Mouse (Mus musculus) kidney, adult 9 months (tissue): ENCODE data around the gene Klhl10.

ENCODE experiments used
- DNase-seq: peaks from one replicate; pipeline ENCODE4 v3.0.0; 2022

Gene Klhl10

DNA sequence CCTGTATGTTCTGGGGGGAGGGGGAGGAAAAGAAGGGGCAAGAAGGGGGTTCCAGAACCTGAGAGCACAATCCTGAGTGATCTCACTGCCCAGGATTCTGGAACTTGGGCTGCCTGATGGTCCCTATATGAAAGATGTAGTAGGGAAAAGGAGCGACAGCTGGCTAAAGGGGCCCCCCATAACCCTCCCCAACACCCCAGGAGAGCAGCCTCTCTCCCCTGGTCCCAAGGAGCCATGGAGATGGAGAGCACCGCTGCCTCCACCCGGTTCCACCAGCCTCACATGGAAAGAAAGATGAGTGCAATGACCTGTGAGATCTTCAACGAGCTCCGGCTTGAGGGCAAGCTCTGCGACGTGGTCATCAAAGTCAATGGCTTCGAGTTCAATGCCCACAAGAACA, at the start of gene Klhl10, which contains the start of gene Nt5c3b:
TSS of gene Klhl10 (plus strand) at position 121 of the 400 bp plus-strand sequence.
TSS of gene Nt5c3b (minus strand) at position 12 of the 400 bp plus-strand sequence.
- DNase-seq = no peak

GRCm38 (mm10) chr11:100392958-100393357, 48.8 kb upstream of the Klhl10 start:
- no peak for DNase-seq

DNA sequence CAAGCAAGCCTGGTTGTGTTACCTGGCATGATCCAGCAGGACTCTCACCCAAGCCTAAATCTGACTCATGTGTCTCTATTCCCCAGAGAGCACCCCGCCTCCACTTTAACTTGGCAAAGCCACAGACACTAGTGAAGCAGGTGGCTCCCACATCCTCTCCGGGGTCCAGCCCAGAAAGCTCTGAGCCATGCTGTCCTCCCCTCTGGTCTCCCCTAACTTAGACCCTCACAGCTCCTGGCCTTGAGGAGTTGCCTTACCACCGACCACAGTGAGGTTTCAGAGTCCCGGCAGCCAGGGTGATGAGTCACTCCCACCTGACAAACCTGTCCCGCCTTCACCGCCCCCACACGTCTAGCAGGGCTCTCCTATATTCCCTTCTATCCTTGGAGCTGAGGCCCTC, 48.0 kb upstream of the Klhl10 start:
- no peak for DNase-seq

- DNase-seq = peak; percentile 80
These were observed 47.2 kb upstream of the Klhl10 start for GRCm38 (mm10) chr11:100394353-100395074.

GRCm38 (mm10) chr11:100395200-100395599, 46.5 kb upstream of the Klhl10 start:
- DNase-seq = peak; percentile 95

DNA sequence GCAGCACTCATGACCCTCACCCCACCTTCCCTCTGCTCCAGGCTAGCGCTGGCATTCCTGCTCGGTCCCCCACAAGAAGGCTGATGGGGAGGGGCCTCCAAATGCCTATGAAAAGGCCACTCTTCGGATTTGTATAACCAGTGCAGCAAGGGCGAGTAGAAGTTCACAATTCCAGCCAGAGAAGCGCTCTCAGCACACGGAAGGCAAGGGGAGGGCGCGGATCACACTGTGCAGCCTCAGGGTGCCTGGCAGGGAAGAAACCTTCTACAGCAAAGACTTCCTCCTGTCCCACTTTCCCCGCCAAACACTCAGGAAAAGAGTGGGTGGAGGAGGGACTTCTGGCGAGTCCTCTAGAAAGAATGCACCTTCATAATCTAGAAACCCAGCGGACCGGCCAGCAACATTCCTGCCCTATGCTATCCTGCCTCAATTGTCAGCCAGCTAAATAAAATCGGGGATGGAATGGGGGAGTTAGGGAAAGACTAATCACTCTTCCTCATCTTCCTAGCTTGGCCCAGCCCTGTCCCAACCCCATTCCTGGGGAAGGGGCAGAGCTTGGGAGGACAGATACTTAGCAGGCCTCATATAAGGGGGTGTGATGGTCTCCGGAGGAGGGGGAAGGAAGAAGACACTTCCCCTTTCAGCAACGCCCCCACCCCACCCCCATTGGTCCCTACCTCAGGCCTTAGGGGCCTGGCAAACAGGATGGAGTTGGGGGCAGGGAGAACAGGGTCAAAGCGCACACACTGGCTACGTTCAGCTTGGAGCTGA, 45.7 kb upstream of the Klhl10 start:
- DNase-seq = peak; percentile 69

GRCm38 (mm10) chr11:100396886-100397599, 44.7 kb upstream of the Klhl10 start:
- peak; percentile 78 for DNase-seq

DNA sequence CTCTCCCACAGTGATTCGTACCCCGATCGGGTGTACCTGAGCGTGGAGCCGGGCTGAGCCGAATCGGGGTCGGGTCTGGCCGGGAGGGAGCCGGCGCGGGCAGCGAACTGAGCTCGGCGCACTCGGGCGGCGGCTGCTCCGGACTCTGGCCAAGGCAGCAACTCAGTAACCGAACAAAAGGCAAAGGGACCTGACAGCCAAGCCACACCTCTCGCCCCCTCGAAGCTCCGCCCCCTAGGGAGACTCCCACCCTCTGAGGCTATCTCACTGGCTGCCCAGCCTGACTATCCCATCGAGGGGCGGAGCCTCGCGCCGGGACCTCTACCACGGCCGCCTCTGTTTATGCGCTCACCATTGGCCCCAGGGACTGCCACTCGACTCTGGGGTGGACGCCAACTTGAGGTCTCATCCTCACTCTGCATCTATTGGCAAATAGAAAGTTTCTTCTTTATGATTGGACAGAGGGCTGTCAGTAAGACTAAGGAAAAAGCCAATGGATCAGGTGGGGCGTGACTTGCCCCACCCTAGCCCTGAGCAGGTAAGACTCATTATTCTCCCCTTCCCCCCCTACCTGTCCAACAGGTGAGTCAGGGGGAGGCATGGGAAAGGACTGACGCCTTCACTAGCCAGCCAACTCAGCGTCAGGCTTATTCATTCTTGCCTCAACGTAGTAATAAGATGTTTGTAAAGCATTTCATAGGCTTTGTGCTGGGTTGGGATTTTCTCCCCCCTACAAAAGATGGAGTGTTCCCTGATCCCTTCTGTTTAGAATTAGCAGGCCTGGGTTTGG, 43.9 kb upstream of the Klhl10 start, which contains the start of gene Jup:
TSS of gene Jup (minus strand) at position 164 of the 790 bp plus-strand sequence.
- peak; percentile 100 for DNase-seq

- no peak for DNase-seq
These were observed 43.2 kb upstream of the Klhl10 start for GRCm38 (mm10) chr11:100398517-100398916.

DNA sequence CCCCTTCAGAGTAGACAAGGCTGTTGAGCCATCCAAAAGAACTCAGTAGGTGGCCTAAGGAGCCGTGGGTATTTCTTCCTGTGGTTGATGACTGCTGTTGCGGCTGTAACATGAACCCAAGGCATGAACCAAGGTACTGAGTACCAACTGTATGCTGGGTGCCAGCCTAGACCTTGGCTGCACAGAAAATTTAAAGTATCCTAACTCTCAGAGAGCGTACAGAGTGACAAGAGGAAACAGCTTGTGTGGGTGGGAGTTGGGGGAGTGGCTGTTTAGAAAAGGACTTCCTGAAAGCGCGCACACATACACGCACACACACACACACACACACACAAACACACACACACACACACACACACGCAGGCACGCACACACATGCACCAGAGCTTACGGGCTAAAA, 42.4 kb upstream of the Klhl10 start:
- DNase-seq = no peak

GRCm38 (mm10) chr11:100399727-100400538, 41.8 kb upstream of the Klhl10 start:
- no peak for DNase-seq

DNA sequence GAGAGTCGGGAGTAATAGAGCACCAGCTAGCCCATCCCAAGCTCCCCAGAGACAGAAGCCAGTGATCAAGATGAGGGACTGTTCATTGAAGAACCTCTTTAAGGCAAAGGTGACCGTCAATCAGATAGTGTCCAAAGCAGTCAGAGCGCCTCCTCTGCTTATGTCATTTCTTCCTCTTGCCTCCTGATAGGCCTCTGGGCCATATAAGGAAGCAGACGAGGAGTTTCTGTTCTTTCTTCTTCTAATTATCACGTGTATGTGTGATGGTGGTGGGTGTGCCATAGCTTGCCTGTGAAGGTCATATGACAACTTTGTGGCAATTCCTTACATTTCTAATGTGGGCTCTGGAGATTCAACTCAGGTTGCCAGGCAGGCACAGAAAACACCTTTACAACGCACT, 40.9 kb upstream of the Klhl10 start:
- DNase-seq = no peak

- no peak for DNase-seq
These were observed 39.5 kb upstream of the Klhl10 start for GRCm38 (mm10) chr11:100402240-100402639.

GRCm38 (mm10) chr11:100402682-100403081, 39.0 kb upstream of the Klhl10 start:
- no peak for DNase-seq

GRCm38 (mm10) chr11:100403445-100404134, 38.1 kb upstream of the Klhl10 start:
- no peak for DNase-seq

GRCm38 (mm10) chr11:100404456-100405074, 37.2 kb upstream of the Klhl10 start:
- DNase-seq = no peak

DNA sequence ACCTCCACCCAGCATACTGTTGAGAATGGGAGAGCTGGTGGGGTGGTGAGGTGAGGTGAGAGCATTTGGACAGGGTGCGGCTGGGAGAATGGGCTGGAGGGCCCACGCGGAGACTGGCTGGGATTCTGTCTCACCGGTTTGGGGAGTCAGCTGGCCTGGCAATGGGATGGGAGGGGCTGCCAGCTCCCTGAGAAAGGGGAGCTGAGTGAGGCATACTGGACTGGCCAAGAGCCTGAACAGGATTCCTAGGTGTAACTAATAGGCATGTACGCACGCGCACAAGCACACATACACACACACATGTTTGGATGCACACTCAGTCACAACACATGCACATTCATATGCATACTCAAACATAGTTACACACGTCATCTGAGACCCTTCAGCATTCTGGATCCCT, 35.4 kb upstream of the Klhl10 start:
- no peak for DNase-seq

DNA sequence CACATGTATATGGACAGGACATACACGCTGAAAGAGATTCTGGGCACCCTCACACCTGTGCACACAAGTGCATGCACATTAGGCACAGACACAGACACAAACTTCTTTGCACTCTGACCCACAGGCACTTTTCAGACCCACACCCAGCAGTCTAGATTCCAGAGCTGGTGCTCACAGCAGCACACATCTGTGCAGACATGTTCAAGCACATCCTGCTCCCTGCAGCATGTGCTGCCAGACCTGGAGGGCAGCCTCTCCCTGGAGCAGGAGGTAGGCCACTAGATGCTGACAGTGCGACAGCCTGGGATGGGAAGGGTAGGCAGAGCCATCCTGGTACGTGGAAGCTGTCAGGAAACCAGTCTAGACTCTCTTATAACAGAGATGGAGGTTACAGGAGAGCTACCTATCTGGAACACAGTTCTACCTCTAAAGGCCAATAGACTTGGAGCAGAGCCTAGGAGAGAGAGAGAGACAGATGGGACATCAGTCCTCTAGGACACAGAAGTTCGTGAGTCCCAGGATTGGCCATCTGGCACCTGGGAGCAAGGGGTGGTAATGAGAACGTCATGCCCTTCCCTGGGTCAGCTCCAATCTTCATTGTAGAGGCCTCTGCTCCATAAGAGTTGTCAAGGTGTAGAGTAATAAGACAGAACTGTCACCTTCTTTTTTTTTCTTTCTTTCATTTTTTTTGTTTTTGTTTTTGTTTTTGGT, 34.6 kb upstream of the Klhl10 start:
- DNase-seq = no peak

- peak; percentile 87 for DNase-seq
These were observed 33.5 kb upstream of the Klhl10 start for GRCm38 (mm10) chr11:100408076-100408834.
